9 mouse cellular contexts compared by ENCODE assay signal in the genomic region with DNA sequence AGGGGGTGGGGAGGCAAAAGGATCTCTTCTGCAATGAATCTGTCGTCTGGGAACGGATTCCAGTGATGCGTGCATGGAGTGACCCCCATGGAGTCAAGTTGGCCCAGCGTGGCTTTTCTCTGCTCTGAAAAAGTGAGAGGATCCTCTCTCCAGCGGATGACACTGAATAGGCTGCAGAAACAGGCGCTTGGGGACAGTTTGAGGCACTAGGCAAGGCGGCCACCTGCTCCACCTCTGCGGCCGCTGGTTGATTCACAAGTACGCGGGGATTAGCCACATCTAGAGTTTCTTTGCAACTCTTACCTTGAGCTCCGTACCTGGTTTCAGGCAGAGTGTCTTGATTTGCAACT.
A peak's percentile ranks its signal among the peaks of the same experiment; 100 is the strongest.
DNase-seq lines count a peak whose midpoint lies in the region; ATAC-seq lines count a peak whose summit lies in the region.
"Had no signal": no experiment of that assay in that cellular context is flagged by ENCODE, and none has a peak within 500 bp of the region (broad histone marks: within the 10 kb centered on the region; RNA-seq: fewer than 3 reads in every experiment).

No protein-coding gene starts in this region.

- WGBS in kidney, embryonic 14.5 days, result 4% methylated on average over 12 of the region's 12 CpGs
- 2% methylated on average over 12 of the region's 12 CpGs for WGBS in embryonic facial prominence, embryonic 12.5 days
- 0% methylated on average over 12 of the region's 12 CpGs for WGBS in hindbrain, embryonic 14.5 days
- WGBS in midbrain, embryonic 13.5 days, result under 1% methylated on average over 12 of the region's 12 CpGs

- peak overlapping the region; percentile 50; the same call in 1 of the 2 replicates for H3K9ac ChIP-seq in kidney, embryonic 14.5 days (ENCODE audit: low read depth, low read length)
- H3K9ac ChIP-seq in embryonic facial prominence, embryonic 12.5 days, result peak overlapping the region; percentile 28; the same call in 1 of the 2 replicates
- peak overlapping the region; percentile 65 for H3K9ac ChIP-seq in hindbrain, embryonic 14.5 days
- H3K9ac ChIP-seq in midbrain, embryonic 13.5 days (replicated peaks), result peak overlapping the region; percentile 48

- H3K4me1 ChIP-seq in kidney, embryonic 14.5 days (ENCODE audit: control insufficient read depth, insufficient read depth, low read length), result 0 out of 2 replicates have a peak, but pooled peaks cover 5% of the 10 kb centered on the region
- H3K4me1 ChIP-seq in embryonic facial prominence, embryonic 12.5 days, result peaks cover 10% of the 10 kb centered on the region; the same call in 1 of the 2 replicates
- H3K4me1 ChIP-seq in hindbrain, embryonic 14.5 days (replicated peaks; ENCODE audit: control insufficient read depth, insufficient read depth, low read length), result peaks cover 12% of the 10 kb centered on the region
- H3K4me1 ChIP-seq in midbrain, embryonic 13.5 days (replicated peaks), result peaks cover 22% of the 10 kb centered on the region

- H3K27me3 ChIP-seq in kidney, embryonic 14.5 days (ENCODE audit: control insufficient read depth, insufficient read depth, low read length), result no peaks in the 10 kb centered on the region; the same call in 1 of the 2 replicates
- peaks cover 12% of the 10 kb centered on the region for H3K27me3 ChIP-seq in embryonic facial prominence, embryonic 12.5 days
- H3K27me3 ChIP-seq in hindbrain, embryonic 14.5 days (ENCODE audit: control insufficient read depth, insufficient read depth, low read length), result no peaks in the 10 kb centered on the region
- H3K27me3 ChIP-seq in midbrain, embryonic 13.5 days, result peaks cover 12% of the 10 kb centered on the region

- H3K4me2 ChIP-seq in kidney, embryonic 14.5 days (replicated peaks; ENCODE audit: low read depth, low read length), result peak overlapping the region; percentile 62
- peak overlapping the region; percentile 56 for H3K4me2 ChIP-seq in embryonic facial prominence, embryonic 12.5 days (replicated peaks)
- peak overlapping the region; percentile 82 for H3K4me2 ChIP-seq in hindbrain, embryonic 14.5 days (replicated peaks)
- peak overlapping the region; percentile 64 for H3K4me2 ChIP-seq in midbrain, embryonic 13.5 days (replicated peaks)

- H3K27ac ChIP-seq in kidney, embryonic 14.5 days (ENCODE audit: low read depth, low read length), result no peak overlapping the region
- H3K27ac ChIP-seq in embryonic facial prominence, embryonic 12.5 days, result no peak overlapping the region
- peak overlapping the region; percentile 80 for H3K27ac ChIP-seq in hindbrain, embryonic 14.5 days
- peak overlapping the region; percentile 14; the same call in 1 of the 2 replicates for H3K27ac ChIP-seq in midbrain, embryonic 13.5 days

- DNase-seq in kidney, postnatal 25 days, result no peak
- DNase-seq in hindbrain, embryonic 14.5 days (ENCODE audit: low spot score), result no peak
- DNase-seq in urinary bladder, postnatal 36 days (ENCODE audit: low spot score in 2 of 2), result no peak
- DNase-seq in left cerebral cortex, adult 11 months (ENCODE audit: low spot score), result no peak

- peak overlapping the region; percentile 36 for H3K4me3 ChIP-seq in kidney, embryonic 14.5 days (ENCODE audit: low read length)
- H3K4me3 ChIP-seq in embryonic facial prominence, embryonic 12.5 days, result peak overlapping the region; percentile 32
- H3K4me3 ChIP-seq in hindbrain, embryonic 14.5 days (replicated peaks; ENCODE audit: low read length), result peak overlapping the region; percentile 40
- peak overlapping the region; percentile 41 for H3K4me3 ChIP-seq in midbrain, embryonic 13.5 days (replicated peaks)
- H3K4me3 ChIP-seq: erythroblast, embryonic 14.5 days had no signal

- H3K36me3 ChIP-seq in kidney, embryonic 14.5 days (ENCODE audit: control insufficient read depth, insufficient read depth, low read length), result no peaks in the 10 kb centered on the region
- no peaks in the 10 kb centered on the region for H3K36me3 ChIP-seq in embryonic facial prominence, embryonic 12.5 days
- H3K36me3 ChIP-seq in hindbrain, embryonic 14.5 days (replicated peaks; ENCODE audit: control insufficient read depth, insufficient read depth), result no peaks in the 10 kb centered on the region
- H3K36me3 ChIP-seq in midbrain, embryonic 13.5 days, result no peaks in the 10 kb centered on the region

- H3K9me3 ChIP-seq in kidney, embryonic 14.5 days (ENCODE audit: control insufficient read depth, low read length), result no peaks in the 10 kb centered on the region
- no peaks in the 10 kb centered on the region for H3K9me3 ChIP-seq in embryonic facial prominence, embryonic 12.5 days
- H3K9me3 ChIP-seq in hindbrain, embryonic 14.5 days (ENCODE audit: control insufficient read depth, low read length), result no peaks in the 10 kb centered on the region
- H3K9me3 ChIP-seq in midbrain, embryonic 13.5 days, result no peaks in the 10 kb centered on the region

- no peak; the same call in 1 of the 2 replicates for ATAC-seq in kidney, embryonic 14.5 days (ENCODE audit: low FRiP score, low TSS enrichment)
- no peak for ATAC-seq in embryonic facial prominence, embryonic 12.5 days (ENCODE audit: insufficient number of reproducible peaks, insufficient read depth, low FRiP score, low TSS enrichment)
- no peak; the same call in 1 of the 2 replicates for ATAC-seq in hindbrain, embryonic 14.5 days (ENCODE audit: low FRiP score)
- peak; percentile 62 for ATAC-seq in midbrain, embryonic 13.5 days
- no peak for ATAC-seq in inflammation-experienced regulatory T-cells, adult 6 months

Comparison
In these comparisons a context has a peak if more than half of its experiments do, and no peak if none do; other contexts are left out.
1. H3K27ac ChIP-seq: peak in hindbrain, embryonic 14.5 days (single experiment) and midbrain, embryonic 13.5 days (single experiment); none in kidney, embryonic 14.5 days (single experiment) and embryonic facial prominence, embryonic 12.5 days (single experiment).
2. Peak in every context shown above with its lines, with median percentiles within 50 percentile points of each other: H3K4me2 ChIP-seq, H3K4me3 ChIP-seq and H3K9ac ChIP-seq.